Mouse (Mus musculus) MEL (cell line): ENCODE data around the gene 1700013G24Rik. TPM values are rescaled to one million over a fixed set of nuclear protein-coding genes. Genes with fewer than 3 reads are reported as not detected.

Experiments
- DNase-seq: peaks from one replicate; pipeline ENCODE4 v3.0.0; 2011; ENCODE audit warnings: low read depth, low spot score
- H3K27ac ChIP-seq: 2 replicates; pipeline ENCODE4 v1.5.1; 2012; ENCODE audit warnings: low read depth, mild to moderate bottlenecking, control low read depth, low read length, moderate library complexity; ENCODE audit not compliant: control insufficient read depth
- H3K27me3 ChIP-seq, 2 experiments: fragments of 150-350 bp in 1 of 2; sonication (generic) in 1 of 2; 2 replicates each; pipeline ENCODE4 v1.6.1; 2012; ENCODE audit warnings: low read length in 2 of 2, mild to moderate bottlenecking in 2 of 2, improper control_type of control experiment in 1 of 2, moderate library complexity in 1 of 2; ENCODE audit not compliant: insufficient read depth in 2 of 2, control insufficient read depth in 1 of 2
- H3K36me3 ChIP-seq, 2 experiments: 2 replicates each; pipeline ENCODE4 v1.6.1; 2012 to 2014; ENCODE audit warnings: low read length in 2 of 2, improper control_type of control experiment in 1 of 2, inconsistent platforms in 1 of 2, mild to moderate bottlenecking in 1 of 2; ENCODE audit not compliant: insufficient read depth in 2 of 2, control insufficient read depth in 1 of 2
- H3K4me1 ChIP-seq, 2 experiments: fragments of 150-350 bp in 1 of 2; sonication (generic) in 1 of 2; 2 replicates each; pipeline ENCODE4 v1.6.1; 2012; ENCODE audit warnings: low read length in 2 of 2, improper control_type of control experiment in 1 of 2, mild to moderate bottlenecking in 1 of 2; ENCODE audit not compliant: insufficient read depth in 2 of 2, control insufficient read depth in 1 of 2
- H3K4me3 ChIP-seq, 2 experiments: fragments of 150-350 bp in 1 of 2; sonication (generic) in 1 of 2; 2 replicates each; pipeline ENCODE4 v1.5.1; 2012; ENCODE audit warnings: low read depth in 2 of 2, low read length in 2 of 2, mild to moderate bottlenecking in 2 of 2, moderate library complexity in 2 of 2, control low read depth in 1 of 2, improper control_type of control experiment in 1 of 2; ENCODE audit not compliant: control insufficient read depth in 1 of 2, insufficient read depth in 1 of 2
- H3K79me2 ChIP-seq: 2 replicates; pipeline ENCODE4 v1.6.1; 2012; ENCODE audit warnings: mild to moderate bottlenecking, low read length, moderate library complexity; ENCODE audit not compliant: control insufficient read depth, poor library complexity, insufficient read depth
- H3K9ac ChIP-seq: 2 replicates; pipeline ENCODE4 v1.6.1; 2012; ENCODE audit warnings: low read depth, mild to moderate bottlenecking, control low read depth, low read length, moderate library complexity; ENCODE audit not compliant: control insufficient read depth, poor library complexity, severe bottlenecking
- H3K9me3 ChIP-seq: fragments of 150-350 bp; sonication (generic); replicated peaks from 2 replicates; pipeline ENCODE4 v1.6.1; 2012; ENCODE audit warnings: mild to moderate bottlenecking, low read length, improper control_type of control experiment, moderate library complexity; ENCODE audit not compliant: insufficient read depth
- BHLHE40 ChIP-seq: IDR thresholded peaks from 2 replicates; pipeline ENCODE4 v1.6.1; 2012; ENCODE audit warnings: low read depth, mild to moderate bottlenecking, inconsistent platforms, low read length, improper control_type of control experiment, borderline replicate concordance
- CHD1 ChIP-seq: IDR thresholded peaks from 2 replicates; pipeline ENCODE4 v1.6.1; 2012; ENCODE audit warnings: low read depth, mild to moderate bottlenecking, inconsistent platforms, low read length, improper control_type of control experiment
- CHD2 ChIP-seq: IDR thresholded peaks from 2 replicates; pipeline ENCODE4 v1.6.1; 2011; ENCODE audit warnings: low read length, improper control_type of control experiment
- CTCF ChIP-seq, 3 experiments: IDR thresholded peaks in 2 of 3; conservative IDR thresholded peaks in 1 of 3; 2 replicates each; pipeline ENCODE4 v1.5.1; 2011 to 2012; ENCODE audit warnings: low read length in 3 of 3, low read depth in 2 of 3, mild to moderate bottlenecking in 2 of 3, improper control_type of control experiment in 1 of 3, inconsistent platforms in 1 of 3, mixed read lengths in 1 of 3, moderate library complexity in 1 of 3; ENCODE audit not compliant: control insufficient read depth in 1 of 3, insufficient read depth in 1 of 3, poor library complexity in 1 of 3, severe bottlenecking in 1 of 3
- ELF1 ChIP-seq: IDR thresholded peaks from 2 replicates; pipeline ENCODE4 v1.6.1; 2014; ENCODE audit warnings: low read depth, mild to moderate bottlenecking, inconsistent platforms, low read length, improper control_type of control experiment, moderate library complexity
- GABPA ChIP-seq: IDR thresholded peaks from 2 replicates; pipeline ENCODE4 v1.6.1; 2012; ENCODE audit warnings: low read depth, mild to moderate bottlenecking, inconsistent platforms, low read length, improper control_type of control experiment, moderate library complexity
- GATA1 ChIP-seq: IDR thresholded peaks from 2 replicates; pipeline ENCODE4 v1.6.1; 2011; ENCODE audit warnings: low read depth, low read length, improper control_type of control experiment
- JUND ChIP-seq: IDR thresholded peaks from 2 replicates; pipeline ENCODE4 v1.6.1; 2011; ENCODE audit warnings: low read depth, mild to moderate bottlenecking, improper control_type of control experiment, low read length
- MAX ChIP-seq: IDR thresholded peaks from 2 replicates; pipeline ENCODE4 v1.6.1; 2011; ENCODE audit warnings: low read length, improper control_type of control experiment
- MXI1 ChIP-seq: IDR thresholded peaks from 2 replicates; pipeline ENCODE4 v1.6.1; 2011; ENCODE audit warnings: mild to moderate bottlenecking, low read depth, low read length, improper control_type of control experiment
- POLR2AphosphoS2 ChIP-seq: IDR thresholded peaks from 2 replicates; pipeline ENCODE4 v1.6.1; 2011; ENCODE audit warnings: low read length, improper control_type of control experiment
- POLR2AphosphoS5 ChIP-seq: IDR thresholded peaks from 2 replicates; pipeline ENCODE4 v1.6.1; 2012; ENCODE audit warnings: low read depth, borderline replicate concordance, mild to moderate bottlenecking, inconsistent platforms, low read length, moderate library complexity, mixed read lengths
- SIN3A ChIP-seq: IDR thresholded peaks from 2 replicates; pipeline ENCODE4 v1.6.1; 2012; ENCODE audit warnings: low read length, improper control_type of control experiment, inconsistent platforms
- TAL1 ChIP-seq: IDR thresholded peaks from 2 replicates; pipeline ENCODE4 v1.6.1; 2012; ENCODE audit warnings: mild to moderate bottlenecking, inconsistent platforms, low read length, moderate library complexity, mixed read lengths
- TCF12 ChIP-seq: IDR thresholded peaks from 2 replicates; pipeline ENCODE4 v1.6.1; 2014; ENCODE audit warnings: low read depth, mild to moderate bottlenecking, inconsistent platforms, low read length, improper control_type of control experiment, moderate library complexity
- USF2 ChIP-seq, 2 experiments: IDR thresholded peaks; 2 replicates each; pipeline ENCODE4 v1.6.1; 2011 to 2012; ENCODE audit warnings: improper control_type of control experiment in 2 of 2, low read length in 2 of 2, borderline replicate concordance in 1 of 2, inconsistent platforms in 1 of 2, low read depth in 1 of 2, mild to moderate bottlenecking in 1 of 2; ENCODE audit not compliant: insufficient read depth in 1 of 2
- ZC3H11A ChIP-seq: IDR thresholded peaks from 2 replicates; pipeline ENCODE4 v1.6.1; 2012; ENCODE audit warnings: low read depth, mild to moderate bottlenecking, inconsistent platforms, low read length, improper control_type of control experiment
- polyA plus RNA-seq, 2 experiments: library from polyadenylated mRNA; stranded (reverse) in 1 of 2; unstranded in 1 of 2; fragments of >175 nt in 1 of 2; fragments of >200 nt in 1 of 2; gene quantifications; 2 replicates each; pipeline versions ENCODE4 v1.2.1 to v1.2.4; 2012; ENCODE audit warnings: low replicate concordance in 2 of 2, low read depth in 1 of 2; ENCODE audit not compliant: insufficient read length in 2 of 2, insufficient read depth in 1 of 2, missing spikeins in 1 of 2
- total RNA-seq: library from RNA; depleted of rRNA; stranded (reverse); fragments of 300-350 nt; gene quantifications from 2 replicates; pipeline ENCODE4 v1.2.3, GENCODE M21; 2012

The 1700013G24Rik gene
- total and polyA plus RNA-seq, 3 experiments, result not detected

GRCm38 (mm10) chr4:137448197-137448596 is 4.9 kb upstream of the 1700013G24Rik start:
- DNase-seq, result no peak
- Histone ChIP-seq H3K27ac (no peak overlapping the region), H3K27me3 (no peaks in the 10 kb centered on the region; a peak in 1 of 4 replicates), H3K9me3 (no peaks in the 10 kb centered on the region), H3K9ac (no peak overlapping the region), H3K36me3 (no peaks in the 10 kb centered on the region), H3K4me1 (no peaks in the 10 kb centered on the region), H3K4me3 (no peak overlapping the region), H3K79me2 (no peaks in the 10 kb centered on the region)
- no peak for TF ChIP-seq MAX
- TF ChIP-seq SIN3A, result no peak
- no peak for TF ChIP-seq JUND
- no peak for TF ChIP-seq TCF12
- TF ChIP-seq GATA1, result no peak
- TF ChIP-seq BHLHE40, result no peak
- no peak for TF ChIP-seq POLR2AphosphoS5
- TF ChIP-seq CHD2, result no peak
- no peak for TF ChIP-seq CHD1
- no peak for TF ChIP-seq USF2 (IDR thresholded peaks at IDR 0.05; ENCODE audit: borderline replicate concordance in 1 of 2, insufficient read depth in 1 of 2, low read depth in 1 of 2, low read length in 2 of 2)

GRCm38 (mm10) chr4:137448641-137449040 is 4.4 kb upstream of the 1700013G24Rik start:
- Histone ChIP-seq H3K27me3 (no peaks in the 10 kb centered on the region; a peak in 1 of 4 replicates), H3K9ac (no peak overlapping the region), H3K4me3 (no peak overlapping the region), H3K27ac (no peak overlapping the region), H3K36me3 (no peaks in the 10 kb centered on the region), H3K9me3 (no peaks in the 10 kb centered on the region), H3K4me1 (no peaks in the 10 kb centered on the region), H3K79me2 (no peaks in the 10 kb centered on the region)
- no peak for DNase-seq
- TF ChIP-seq CHD2 (no peak), ZC3H11A (no peak), GABPA (no peak), ELF1 (no peak), TAL1 (no peak)

- Histone ChIP-seq H3K36me3 (no peaks in the 10 kb centered on the region), H3K4me3 (no peak overlapping the region), H3K27me3 (no peaks in the 10 kb centered on the region; a peak in 1 of 4 replicates), H3K9me3 (no peaks in the 10 kb centered on the region), H3K4me1 (no peaks in the 10 kb centered on the region), H3K79me2 (no peaks in the 10 kb centered on the region), H3K9ac (no peak overlapping the region), H3K27ac (no peak overlapping the region)
- TF ChIP-seq BHLHE40, result no peak
- TF ChIP-seq CTCF (IDR thresholded peaks at IDR 0.05 in 2 of 3, conservative IDR thresholded peaks at IDR 0.05 in 1 of 3; ENCODE audit: control insufficient read depth in 1 of 3, insufficient read depth in 1 of 3, low read depth in 2 of 3, low read length in 3 of 3, poor library complexity in 1 of 3, severe bottlenecking in 1 of 3), result no peak
- no peak for TF ChIP-seq MXI1
- no peak for TF ChIP-seq POLR2AphosphoS2
- DNase-seq, result no peak
Observed at GRCm38 (mm10) chr4:137449132-137449531, 4.0 kb upstream of the 1700013G24Rik start.
